Mouse (Mus musculus) embryonic fibroblast, embryonic 13.5 days (primary cell): Measurements from ENCODE around the gene Acox1.

Experiments
- CTCF ChIP-seq: IDR thresholded peaks from 2 replicates; pipeline ENCODE4 v1.5.1; 2011; ENCODE audit warnings: mild to moderate bottlenecking, control low read depth, low read length, moderate library complexity, borderline replicate concordance; ENCODE audit not compliant: insufficient read depth
- POLR2A ChIP-seq: IDR thresholded peaks from 2 replicates; pipeline ENCODE4 v1.6.1; 2011; ENCODE audit warnings: low read depth, mild to moderate bottlenecking, control low read depth, low read length, moderate library complexity

GRCm38 (mm10) chr11:116148761-116149221 lies 50.1 kb downstream of the Acox1 start:
- TF ChIP-seq POLR2A, result no peak
- TF ChIP-seq CTCF, result no peak
